In the genomic region with DNA sequence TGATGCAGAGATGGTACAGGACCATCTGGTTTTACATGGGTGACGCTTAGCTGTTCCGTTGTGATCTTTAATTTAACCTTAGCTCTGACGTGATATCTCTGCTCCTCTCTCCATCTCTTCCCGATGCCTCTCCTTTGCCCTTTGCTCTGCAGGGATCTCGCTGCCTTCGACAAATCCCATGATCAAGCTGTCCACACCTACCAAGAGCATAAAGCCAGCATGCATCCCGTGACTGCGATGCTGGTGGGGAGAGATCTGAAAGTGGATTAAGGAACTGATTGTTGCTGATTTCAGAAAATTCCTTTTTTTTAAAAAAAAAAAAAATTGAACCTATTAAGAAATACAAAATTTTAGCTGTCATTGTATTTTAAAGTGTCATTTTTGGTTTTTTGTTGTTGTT, we compare ENCODE assay signal across 19 mouse cellular contexts. TPM values are rescaled to one million over a fixed set of nuclear protein-coding genes. Genes with fewer than 3 reads are reported as not detected.
DNase-seq lines count a peak whose midpoint lies in the region; TF ChIP-seq lines count a peak whose summit lies in the region.
"Had no signal": no experiment of that assay in that cellular context is flagged by ENCODE, and none has a peak within 500 bp of the region (broad histone marks: within the 10 kb centered on the region; RNA-seq: fewer than 3 reads in every experiment).

No protein-coding gene starts in this region.

- peak overlapping the region; percentile 46 for H3K27ac ChIP-seq in bone marrow macrophage, adult 2 months (ENCODE audit: insufficient read depth, low read depth, low read length)
- H3K27ac ChIP-seq: embryonic facial prominence, embryonic 13.5 days; embryonic facial prominence, embryonic 15.5 days; forebrain, embryonic 10.5 days; forebrain, embryonic 12.5 days had no signal

- no peak for TF ChIP-seq POLR2A in bone marrow macrophage, adult 2 months (IDR thresholded peaks at IDR 0.05; ENCODE audit: borderline replicate concordance, low read depth, low read length)

- no peak overlapping the region for H3K4me3 ChIP-seq in bone marrow macrophage, adult 2 months (ENCODE audit: insufficient read depth, low read length)
- H3K4me3 ChIP-seq: embryonic facial prominence, embryonic 13.5 days; embryonic facial prominence, embryonic 15.5 days; erythroblast, embryonic 14.5 days; forebrain, embryonic 10.5 days; forebrain, embryonic 12.5 days had no signal

- DNase-seq in heart, adult 11 months, result peak; percentile 96
- no peak for DNase-seq in heart, postnatal 4 days
- peak; percentile 25 for DNase-seq in skeletal muscle tissue, adult 2 months (ENCODE audit: low read depth, low spot score)
- no peak for DNase-seq in lung, postnatal 14 days
- DNase-seq: adrenal gland, adult 8-10 months; embryo, embryonic 11 days had no signal

- peaks cover 38% of the 10 kb centered on the region for H3K4me1 ChIP-seq in bone marrow macrophage, adult 2 months (ENCODE audit: control insufficient read depth, insufficient read depth, low read length)
- H3K4me1 ChIP-seq: embryonic facial prominence, embryonic 13.5 days; embryonic facial prominence, embryonic 15.5 days had no signal

- no peak for TF ChIP-seq CTCF in bone marrow macrophage, adult 2 months (IDR thresholded peaks at IDR 0.05; ENCODE audit: low read depth, low read length)

RNA-seq across cellular contexts. Expression of a gene that starts 4.1 kb away (rescaled TPM):
- total RNA-seq in heart, postnatal 4 days (2021), result under 1 TPM; 0.12 to 0.14 TPM
- polyA plus RNA-seq in bone marrow macrophage, adult 2 months (2012; ENCODE audit: insufficient read depth, insufficient read length, missing spikeins), result 1.1 and 1.7 TPM in 2 replicates
- polyA plus RNA-seq: embryonic facial prominence, embryonic 11.5 days; erythroblast, embryonic 14.5 days; forebrain, embryonic 14.5 days; G1E had no signal

RNA-seq across cellular contexts. Expression of a gene that starts 31.3 kb away (rescaled TPM):
- 100 to 1,000 TPM in 1 of 2 experiments, 10 to 100 TPM in 1; 99.3 to 109 TPM for total RNA-seq in heart, postnatal 4 days (2021)
- 81.4 and 93.4 TPM in 2 replicates for polyA plus RNA-seq in bone marrow macrophage, adult 2 months (2012; ENCODE audit: insufficient read depth, insufficient read length, missing spikeins)

RNA-seq across cellular contexts. Expression of a gene that starts 55.3 kb away (rescaled TPM):
- under 1 TPM; 0.17 to 0.18 TPM for total RNA-seq in heart, postnatal 4 days (2021)
- not detected in 2 replicates for polyA plus RNA-seq in bone marrow macrophage, adult 2 months (2012; ENCODE audit: insufficient read depth, insufficient read length, missing spikeins)
- total RNA-seq: adrenal gland, adult 18-20 months; common myeloid progenitor, adult 5-6 weeks; G1E had no signal
- polyA plus RNA-seq: G1E had no signal

RNA-seq across cellular contexts. Expression of a gene that starts 55.9 kb away (rescaled TPM):
- not detected for total RNA-seq in heart, postnatal 4 days (2021)
- not detected in 2 replicates for polyA plus RNA-seq in bone marrow macrophage, adult 2 months (2012; ENCODE audit: insufficient read depth, insufficient read length, missing spikeins)
- total RNA-seq: adrenal gland, adult 18-20 months; adrenal gland, postnatal 14 days; adrenal gland, postnatal 36 days had no signal
- polyA plus RNA-seq: erythroblast, embryonic 14.5 days; G1E had no signal

Comparison
In these comparisons a context has a peak if more than half of its experiments do, and no peak if none do; other contexts are left out.
1. DNase-seq: peak in heart, adult 11 months (single experiment) and skeletal muscle tissue, adult 2 months (single experiment); none in heart, postnatal 4 days (single experiment) and lung, postnatal 14 days (single experiment).